Mouse (Mus musculus) retina, embryonic 14.5 days (tissue): ENCODE measurements around the gene Ldlrap1.
"Not testable (repeated sequence)": the region's sequence is repeated elsewhere in the genome, so short reads cannot be mapped to it uniquely, and the experiment has no call there.

Source experiments
- DNase-seq: peaks from one replicate; pipeline ENCODE4 v3.0.0-alpha.2; 2015; ENCODE audit warnings: low spot score

The Ldlrap1 gene

GRCm38 (mm10) chr4:134767426-134768225 lies at the start of gene Ldlrap1:
TSS of gene Ldlrap1 (minus strand) at chr4:134768024.
- DNase-seq: peak; percentile 84

GRCm38 (mm10) chr4:134814229-134814571 lies 46.4 kb upstream of the Ldlrap1 start:
- no peak for DNase-seq

- no peak for DNase-seq
Observed at GRCm38 (mm10) chr4:134813406-134814228, 45.8 kb upstream of the Ldlrap1 start.

- no peak for DNase-seq
Observed at GRCm38 (mm10) chr4:134804765-134805164, 36.9 kb upstream of the Ldlrap1 start.

- no peak for DNase-seq
Observed at GRCm38 (mm10) chr4:134802765-134803164, 34.9 kb upstream of the Ldlrap1 start.

GRCm38 (mm10) chr4:134802155-134802554 lies 34.3 kb upstream of the Ldlrap1 start:
- no peak for DNase-seq

GRCm38 (mm10) chr4:134800693-134801092 lies 32.9 kb upstream of the Ldlrap1 start:
- DNase-seq: no peak

- DNase-seq: no peak
Observed at GRCm38 (mm10) chr4:134800098-134800497, 32.3 kb upstream of the Ldlrap1 start.

- peak; percentile 91 for DNase-seq
Observed at GRCm38 (mm10) chr4:134799272-134799671, 31.4 kb upstream of the Ldlrap1 start.

GRCm38 (mm10) chr4:134798861-134799260 lies 31.0 kb upstream of the Ldlrap1 start:
- DNase-seq: no peak

- no peak for DNase-seq
Observed at GRCm38 (mm10) chr4:134797621-134798020, 29.8 kb upstream of the Ldlrap1 start.

GRCm38 (mm10) chr4:134796581-134797361 lies 28.9 kb upstream of the Ldlrap1 start:
- no peak for DNase-seq

- DNase-seq: no peak
Observed at GRCm38 (mm10) chr4:134795819-134796485, 28.1 kb upstream of the Ldlrap1 start.

GRCm38 (mm10) chr4:134794959-134795358 lies 27.1 kb upstream of the Ldlrap1 start:
- DNase-seq: not testable (repeated sequence)

- peak; percentile 86 for DNase-seq
Observed at GRCm38 (mm10) chr4:134793213-134793956, 25.6 kb upstream of the Ldlrap1 start.

- DNase-seq: no peak
Observed at GRCm38 (mm10) chr4:134791731-134792130, 23.9 kb upstream of the Ldlrap1 start.

GRCm38 (mm10) chr4:134786946-134787345 lies 19.1 kb upstream of the Ldlrap1 start:
- DNase-seq: no peak

GRCm38 (mm10) chr4:134784701-134785100 lies 16.9 kb upstream of the Ldlrap1 start:
- peak; percentile 69 for DNase-seq

- DNase-seq: peak; percentile 71
Observed at GRCm38 (mm10) chr4:134779136-134779934, 11.5 kb upstream of the Ldlrap1 start.

GRCm38 (mm10) chr4:134776246-134776645 lies 8.4 kb upstream of the Ldlrap1 start:
- DNase-seq: no peak
